Mouse (Mus musculus) limb, embryonic 10.5 days (tissue): ENCODE measurements around the gene Synrg. TPM values are rescaled to one million over a fixed set of nuclear protein-coding genes. Genes with fewer than 3 reads are reported as not detected.

Experiments used
- DNase-seq: peaks from one replicate; pipeline ENCODE4 v3.0.0-alpha.2; 2017; ENCODE audit warnings: low spot score
- H3K27ac ChIP-seq: fragments of 300-500 bp; sonication (generic); 2 replicates; pipeline ENCODE4 v1.5.1; 2016; ENCODE audit warnings: mild to moderate bottlenecking
- H3K27me3 ChIP-seq: fragments of 300-500 bp; sonication (generic); 2 replicates; pipeline ENCODE4 v1.6.1; 2016; ENCODE audit warnings: low read depth, mild to moderate bottlenecking; ENCODE audit not compliant: poor library complexity, severe bottlenecking
- H3K36me3 ChIP-seq: fragments of 300-500 bp; sonication (generic); 2 replicates; pipeline ENCODE4 v1.6.1; 2016; ENCODE audit warnings: mild to moderate bottlenecking, moderate library complexity
- H3K4me1 ChIP-seq: fragments of 300-500 bp; sonication (generic); 2 replicates; pipeline ENCODE4 v1.6.1; 2016
- H3K4me3 ChIP-seq: fragments of 300-500 bp; sonication (generic); 2 replicates; pipeline ENCODE4 v1.5.1; 2016; ENCODE audit warnings: mild to moderate bottlenecking, moderate library complexity
- H3K9me3 ChIP-seq: fragments of 300-500 bp; sonication (generic); replicated peaks from 2 replicates; pipeline ENCODE4 v1.6.1; 2016; ENCODE audit warnings: mild to moderate bottlenecking
- WGBS: fragments of 180-500 bp; shearing (Covaris S2); methylation state at CpG from one replicate; pipeline ENCODE4 v1.1.7; 2016; 5-methylcytosine and 5-hydroxymethylcytosine counted together
- polyA plus RNA-seq: library from polyadenylated mRNA; unstranded; fragments of >200 nt; fragmentation: Nextera tagmentation; extraction: Ambion mirVana; gene quantifications from 2 replicates; pipeline ENCODE4 v1.2.1, GENCODE M21; 2016

Synrg gene
- polyA plus RNA-seq, 1 experiment from 2014 or later, result 5.9 TPM

- no peak for DNase-seq
- H3K4me3 ChIP-seq, result no peak overlapping the region
- peaks cover under 1% of the 10 kb centered on the region; the same call in 1 of the 2 replicates for H3K36me3 ChIP-seq
- no peaks in the 10 kb centered on the region for H3K9me3 ChIP-seq
- peaks cover 19% of the 10 kb centered on the region for H3K4me1 ChIP-seq
- 52% methylated on average over 9 of the region's 9 CpGs for WGBS
- peaks cover 23% of the 10 kb centered on the region for H3K27me3 ChIP-seq
- H3K27ac ChIP-seq, result no peak overlapping the region
These were observed 108.8 kb downstream of the Synrg start for GRCm38 (mm10) chr11:84072904-84073651.

DNA sequence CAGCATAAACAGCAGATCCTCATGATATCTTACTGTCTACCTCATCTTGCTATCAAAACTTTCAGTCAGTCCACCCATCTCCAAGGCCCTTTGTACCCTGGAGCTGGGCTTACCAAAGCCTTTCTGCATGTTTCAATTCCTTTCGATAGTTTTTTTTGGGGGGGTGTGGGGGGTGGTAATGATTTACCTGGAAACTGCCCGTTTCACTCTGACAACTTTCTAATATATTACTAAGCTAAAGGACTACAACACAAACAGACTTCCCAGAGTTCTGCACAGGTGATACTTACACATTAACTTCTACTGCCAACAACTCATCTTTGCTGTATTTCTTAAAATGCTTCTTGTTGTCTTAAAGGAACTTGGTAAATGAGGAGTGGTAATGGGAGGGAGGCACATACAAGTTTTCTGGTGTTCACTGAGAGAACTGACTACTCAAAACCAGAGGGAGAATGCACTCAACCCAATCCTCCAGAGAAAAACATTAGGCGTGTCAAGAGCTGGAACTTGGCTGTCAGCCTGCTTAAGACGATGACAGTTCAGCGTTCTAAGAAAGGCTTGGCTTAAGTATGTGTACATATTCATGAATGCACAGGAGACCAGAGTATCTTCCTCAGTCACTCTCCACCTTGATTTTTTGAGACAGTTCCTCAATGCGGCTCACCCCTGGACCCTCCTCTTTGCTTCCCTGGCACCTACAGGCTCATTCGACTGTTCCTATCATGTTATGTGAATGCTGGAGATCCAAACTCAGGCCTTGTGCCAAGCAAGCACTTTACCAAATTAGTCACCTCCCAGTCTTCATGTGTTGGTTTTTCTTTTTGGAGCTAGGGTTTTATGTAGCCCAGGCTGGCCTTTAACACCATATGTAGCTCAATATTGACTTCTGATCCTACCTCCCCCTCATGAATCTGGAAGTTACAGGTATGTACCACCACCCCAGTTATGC lies 109.9 kb downstream of the Synrg start:
- WGBS, result 88% methylated on average over 7 of the region's 7 CpGs
- no peak overlapping the region for H3K27ac ChIP-seq
- H3K36me3 ChIP-seq, result peaks cover 10% of the 10 kb centered on the region
- H3K9me3 ChIP-seq, result no peaks in the 10 kb centered on the region
- H3K4me3 ChIP-seq, result no peak overlapping the region
- H3K4me1 ChIP-seq, result peaks cover 12% of the 10 kb centered on the region
- peaks cover 13% of the 10 kb centered on the region for H3K27me3 ChIP-seq
- no peak for DNase-seq

DNA sequence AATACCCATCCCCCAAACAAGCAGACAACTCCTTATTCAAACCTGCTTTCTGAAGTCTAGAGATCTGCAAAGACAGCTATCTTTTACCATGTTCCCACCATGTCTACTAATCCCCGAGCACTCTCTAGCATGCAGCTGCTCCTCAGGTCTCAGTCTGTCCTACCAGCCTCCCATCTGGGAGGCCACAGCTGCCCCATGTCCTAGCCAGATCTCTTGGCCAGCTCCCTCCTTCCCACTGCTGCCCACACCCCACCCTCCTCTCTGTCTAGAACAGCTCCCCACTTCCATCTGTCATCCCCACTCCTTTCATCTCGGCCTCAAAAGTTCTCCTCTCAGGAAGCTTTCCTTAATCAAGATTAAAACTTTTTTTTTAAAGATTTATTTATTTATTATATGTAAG lies 112.8 kb downstream of the Synrg start:
- H3K27me3 ChIP-seq, result no peaks in the 10 kb centered on the region
- peaks cover 11% of the 10 kb centered on the region for H3K4me1 ChIP-seq
- no peaks in the 10 kb centered on the region for H3K9me3 ChIP-seq
- no peak for DNase-seq
- no peak overlapping the region for H3K4me3 ChIP-seq
- WGBS, result 83% methylated on average over 2 of the region's 2 CpGs
- H3K27ac ChIP-seq, result no peak overlapping the region
- peaks cover 38% of the 10 kb centered on the region for H3K36me3 ChIP-seq

DNA sequence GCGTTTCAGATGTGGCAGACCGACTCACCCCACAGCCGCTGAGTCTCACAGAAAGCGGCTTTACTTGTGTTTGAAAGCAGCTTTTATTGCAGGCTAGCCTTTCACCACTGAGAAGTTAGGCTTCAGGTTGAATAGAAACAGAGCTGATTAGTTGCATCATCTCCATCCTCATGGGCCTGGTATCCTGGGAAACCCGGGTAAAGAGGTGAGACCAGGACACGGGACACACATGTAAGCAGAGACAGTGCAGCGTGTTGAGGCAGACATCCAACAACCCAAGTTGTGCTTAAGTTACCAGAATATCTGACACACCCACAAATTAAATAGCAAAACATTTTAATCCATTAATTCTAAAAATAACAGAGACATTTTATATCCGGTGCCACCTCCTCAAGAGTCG lies 114.4 kb downstream of the Synrg start:
- H3K36me3 ChIP-seq, result peaks cover 51% of the 10 kb centered on the region
- no peak overlapping the region for H3K4me3 ChIP-seq
- 96% methylated on average over 9 of the region's 9 CpGs for WGBS

DNA sequence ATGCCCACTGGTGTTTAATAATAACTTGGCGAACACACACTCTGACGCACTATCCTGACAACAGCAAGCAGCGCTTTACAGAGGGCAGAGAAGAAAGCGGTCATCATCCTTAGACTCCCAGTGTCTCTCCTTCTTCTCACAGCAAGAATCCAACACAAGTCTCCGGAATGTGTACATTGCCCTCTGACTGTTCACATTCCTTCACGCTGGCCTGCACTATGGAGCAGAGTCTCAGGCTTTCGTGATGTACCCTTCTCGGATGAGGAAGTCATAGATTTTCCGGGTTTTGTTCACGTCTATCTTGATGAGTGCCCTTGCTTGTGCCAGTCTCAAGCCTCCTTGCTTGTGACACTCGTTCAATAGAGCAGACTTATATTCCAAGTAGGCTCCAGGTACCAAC lies 115.1 kb downstream of the Synrg start:
- H3K27ac ChIP-seq, result no peak overlapping the region
- H3K4me1 ChIP-seq, result no peaks in the 10 kb centered on the region
- H3K9me3 ChIP-seq, result no peaks in the 10 kb centered on the region
- no peak overlapping the region for H3K4me3 ChIP-seq
- H3K27me3 ChIP-seq, result no peaks in the 10 kb centered on the region
- DNase-seq, result no peak
- peaks cover 57% of the 10 kb centered on the region for H3K36me3 ChIP-seq
- 97% methylated on average over 11 of the region's 11 CpGs for WGBS

More for the DNA sequence above, 114.4 kb downstream of the Synrg start:
- H3K27ac ChIP-seq, result no peak overlapping the region
- DNase-seq, result no peak
- peaks cover under 1% of the 10 kb centered on the region for H3K4me1 ChIP-seq
- H3K27me3 ChIP-seq, result no peaks in the 10 kb centered on the region
- H3K9me3 ChIP-seq, result no peaks in the 10 kb centered on the region

- Histone ChIP-seq H3K9me3 (no peaks in the 10 kb centered on the region), H3K4me1 (no peaks in the 10 kb centered on the region), H3K27ac (no peak overlapping the region), H3K4me3 (no peak overlapping the region), H3K27me3 (no peaks in the 10 kb centered on the region), H3K36me3 (peaks cover 62% of the 10 kb centered on the region)
- 94% methylated on average over 4 of the region's 4 CpGs for WGBS
- DNase-seq, result no peak
These were observed 115.7 kb downstream of the Synrg start for GRCm38 (mm10) chr11:84079887-84080286.

DNA sequence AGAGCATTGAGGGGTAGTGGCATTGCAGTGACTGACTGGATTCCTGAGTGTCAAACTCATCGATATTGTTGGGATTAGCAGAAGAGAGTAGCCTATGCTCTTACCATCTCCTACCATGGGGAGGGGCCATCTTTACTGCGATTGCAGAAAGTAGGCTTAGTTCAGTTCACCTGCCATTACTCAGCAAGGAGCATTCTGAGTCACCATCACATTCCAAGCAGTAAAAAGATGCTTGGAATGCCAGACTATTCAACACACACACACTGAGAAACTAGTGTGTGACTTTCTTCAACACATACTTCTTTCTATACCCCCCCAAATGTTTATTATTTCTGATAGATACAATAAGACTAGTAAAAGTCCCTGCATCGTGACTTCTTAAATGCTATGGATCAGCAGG lies 116.1 kb downstream of the Synrg start:
- peaks cover 66% of the 10 kb centered on the region for H3K36me3 ChIP-seq
- WGBS, result 92% methylated on average over 3 of the region's 3 CpGs
- no peak overlapping the region for H3K4me3 ChIP-seq
- no peak overlapping the region for H3K27ac ChIP-seq
- H3K4me1 ChIP-seq, result no peaks in the 10 kb centered on the region
- H3K9me3 ChIP-seq, result no peaks in the 10 kb centered on the region
- no peak for DNase-seq
- no peaks in the 10 kb centered on the region for H3K27me3 ChIP-seq

DNA sequence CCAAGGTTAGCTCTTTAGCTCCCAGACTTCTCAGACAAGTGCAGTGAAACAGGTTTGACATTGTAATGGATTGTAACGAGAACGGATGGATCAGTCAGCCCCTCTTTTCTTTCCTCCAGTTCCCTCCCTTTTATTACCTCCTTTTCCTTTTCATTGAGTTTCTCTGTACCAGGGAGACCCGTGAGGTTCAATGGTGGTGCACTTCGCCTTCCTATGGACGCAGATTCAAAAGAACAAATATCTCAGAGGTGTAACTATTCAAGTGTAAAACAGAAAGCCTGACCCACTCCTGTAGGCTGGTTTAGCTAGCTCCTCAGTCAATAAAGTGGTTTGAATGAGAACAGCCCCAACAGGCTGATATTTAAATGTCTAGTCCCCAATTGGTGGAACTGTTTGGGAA lies 117.7 kb downstream of the Synrg start:
- WGBS, result 92% methylated on average over 5 of the region's 5 CpGs
- H3K4me3 ChIP-seq, result no peak overlapping the region
- H3K9me3 ChIP-seq, result no peaks in the 10 kb centered on the region
- H3K27me3 ChIP-seq, result no peaks in the 10 kb centered on the region
- DNase-seq, result no peak
- H3K36me3 ChIP-seq, result peaks cover 81% of the 10 kb centered on the region
- H3K27ac ChIP-seq, result no peak overlapping the region
- no peaks in the 10 kb centered on the region for H3K4me1 ChIP-seq

DNA sequence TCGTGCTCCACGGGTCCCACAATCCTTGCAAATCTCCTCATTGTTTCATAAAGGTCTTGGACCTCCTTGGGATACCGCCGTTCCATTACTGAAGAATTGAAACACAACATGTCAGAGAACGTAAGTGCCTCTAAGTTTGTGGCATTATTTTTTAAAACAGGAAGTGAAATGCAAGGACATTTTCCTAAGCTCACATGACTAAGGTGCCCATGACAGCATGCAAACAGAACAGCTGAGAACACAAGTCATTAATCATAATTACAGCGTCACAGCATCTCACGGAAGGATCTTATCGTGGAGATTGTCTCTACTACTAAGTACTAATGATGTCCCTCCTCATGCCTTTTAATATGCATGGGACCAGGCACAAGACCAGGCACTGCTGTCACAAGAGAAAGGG lies 126.3 kb downstream of the Synrg start:
- no peak for DNase-seq
- Histone ChIP-seq H3K36me3 (peaks cover 91% of the 10 kb centered on the region), H3K9me3 (no peaks in the 10 kb centered on the region), H3K27me3 (no peaks in the 10 kb centered on the region), H3K4me3 (no peak overlapping the region), H3K27ac (no peak overlapping the region), H3K4me1 (no peaks in the 10 kb centered on the region)
- 90% methylated on average over 8 of the region's 8 CpGs for WGBS

Other genes with a start within 250 kb of the Synrg start
- gene Wfdc21, start 217.5 kb upstream of the Synrg start, polyA plus RNA-seq, result not detected in 2 replicates
- gene Heatr6, start 210.7 kb upstream of the Synrg start, polyA plus RNA-seq, result 22.8 and 30.4 TPM in 2 replicates
- gene Hnf1b, start 114.4 kb upstream of the Synrg start, polyA plus RNA-seq, result 0.14 TPM in 1 of 2 replicates, not detected in the other
- gene Ddx52, start 22.4 kb upstream of the Synrg start, polyA plus RNA-seq, result 45.6 and 50.1 TPM in 2 replicates
- 5.6 and 7.3 TPM in 2 replicates for gene Dusp14, start 104.8 kb downstream of the Synrg start, polyA plus RNA-seq
- 39.5 and 43.9 TPM in 2 replicates for gene Tada2a, start 165.2 kb downstream of the Synrg start, polyA plus RNA-seq
- 21.3 and 22.8 TPM in 2 replicates for gene Acaca, start 165.2 kb downstream of the Synrg start, polyA plus RNA-seq
- not detected in 2 replicates for gene Gm11437, start 203.0 kb downstream of the Synrg start, polyA plus RNA-seq